Mouse (Mus musculus): Measurements from ENCODE around the gene Fcor. TPM values are rescaled to one million over a fixed set of nuclear protein-coding genes. Genes with fewer than 3 reads are reported as not detected.
A peak's percentile ranks its signal among the peaks of the same experiment; 100 is the strongest.

Gene Fcor
- polyA plus RNA-seq, 1 experiment from 2014 or later = 3.5 TPM

- 0 out of 2 replicates have a peak, but pooled peaks cover 4% of the 10 kb centered on the region for H3K27me3 ChIP-seq
- H3K9me3 ChIP-seq (replicated peaks) = no peaks in the 10 kb centered on the region
- 61% methylated on average over 4 of the region's 4 CpGs for WGBS (ENCODE audit: insufficient replicate concordance)
- no peak for DNase-seq
- ATAC-seq (ENCODE audit: low read depth) = no peak
- H3K4me1 ChIP-seq (replicated peaks) = peaks cover 11% of the 10 kb centered on the region
- peaks cover 2% of the 10 kb centered on the region for H3K36me3 ChIP-seq
- no peak overlapping the region for H3K27ac ChIP-seq
- no peak overlapping the region for H3K9ac ChIP-seq
- H3K4me2 ChIP-seq = no peak overlapping the region
- no peak overlapping the region for H3K4me3 ChIP-seq (replicated peaks)
Measured at GRCm38 (mm10) chr8:3647561-3647960, 24.6 kb downstream of the Fcor start.

GRCm38 (mm10) chr8:3646824-3647531 is 25.2 kb downstream of the Fcor start:
- Histone ChIP-seq H3K9me3 (replicated peaks) (no peaks in the 10 kb centered on the region), H3K9ac (no peak overlapping the region), H3K4me3 (replicated peaks) (no peak overlapping the region), H3K4me2 (no peak overlapping the region), H3K4me1 (replicated peaks) (peaks cover 11% of the 10 kb centered on the region), H3K36me3 (peaks cover 7% of the 10 kb centered on the region), H3K27ac (no peak overlapping the region), H3K27me3 (0 out of 2 replicates have a peak, but pooled peaks cover under 1% of the 10 kb centered on the region)
- DNase-seq = no peak
- ATAC-seq (ENCODE audit: low read depth) = no peak
- 65% methylated on average over 6 of the region's 6 CpGs for WGBS (ENCODE audit: insufficient replicate concordance)

GRCm38 (mm10) chr8:3645804-3646203 is 26.4 kb downstream of the Fcor start:
- H3K9ac ChIP-seq = no peak overlapping the region
- 9% methylated on average over 5 of the region's 5 CpGs for WGBS (ENCODE audit: insufficient replicate concordance)
- peak; percentile 79 for ATAC-seq (ENCODE audit: low read depth)
- H3K27ac ChIP-seq = no peak overlapping the region
- H3K27me3 ChIP-seq = no peaks in the 10 kb centered on the region
- no peak overlapping the region for H3K4me2 ChIP-seq
- H3K9me3 ChIP-seq (replicated peaks) = no peaks in the 10 kb centered on the region
- no peak overlapping the region for H3K4me3 ChIP-seq (replicated peaks)
- peaks cover 11% of the 10 kb centered on the region for H3K4me1 ChIP-seq (replicated peaks)
- peak; percentile 62 for DNase-seq
- H3K36me3 ChIP-seq = peaks cover 18% of the 10 kb centered on the region

- ATAC-seq (ENCODE audit: low read depth) (peak; percentile 61), DNase-seq (peak; percentile 54)
- 5% methylated on average over 8 of the region's 8 CpGs for WGBS (ENCODE audit: insufficient replicate concordance)
- Histone ChIP-seq H3K36me3 (peaks cover 37% of the 10 kb centered on the region), H3K27ac (peak overlapping the region; percentile 71), H3K9me3 (replicated peaks) (no peaks in the 10 kb centered on the region), H3K4me3 (replicated peaks) (peak overlapping the region; percentile 80), H3K4me2 (peak overlapping the region; percentile 90), H3K27me3 (0 out of 2 replicates have a peak, but pooled peaks cover 8% of the 10 kb centered on the region), H3K4me1 (replicated peaks) (peaks cover 24% of the 10 kb centered on the region), H3K9ac (peak overlapping the region; percentile 84)
Measured at GRCm38 (mm10) chr8:3631478-3631875, 40.7 kb downstream of the Fcor start.

- peak; percentile 85 for DNase-seq
- peak within 1 kb of the TSS; percentile 80 for H3K4me3 ChIP-seq (replicated peaks)
- 5% methylated on average over 47 of the region's 47 CpGs for WGBS (ENCODE audit: insufficient replicate concordance)
- H3K27ac ChIP-seq = peak within 1 kb of the TSS; percentile 71
- H3K4me1 ChIP-seq (replicated peaks) = peaks cover 24% of the 10 kb centered on the region
- peak; percentile 93 for ATAC-seq (ENCODE audit: low read depth)
- peak within 1 kb of the TSS; percentile 90 for H3K4me2 ChIP-seq
- H3K27me3 ChIP-seq = 0 out of 2 replicates have a peak, but pooled peaks cover 8% of the 10 kb centered on the region
- peak within 1 kb of the TSS; percentile 84 for H3K9ac ChIP-seq
- H3K9me3 ChIP-seq (replicated peaks) = no peaks in the 10 kb centered on the region
- H3K36me3 ChIP-seq = peaks cover 31% of the 10 kb centered on the region
Measured at GRCm38 (mm10) chr8:3630647-3631477, 41.3 kb downstream of the Fcor start, which contains the start of gene Stxbp2. Gene Stxbp2, plus strand, starts transcription at chr8:3630955.

- H3K27me3 ChIP-seq = 0 out of 2 replicates have a peak, but pooled peaks cover 8% of the 10 kb centered on the region
- no peaks in the 10 kb centered on the region for H3K9me3 ChIP-seq (replicated peaks)
- H3K4me2 ChIP-seq = no peak overlapping the region
- WGBS (ENCODE audit: insufficient replicate concordance) = 42% methylated on average over 5 of the region's 5 CpGs
- H3K4me3 ChIP-seq (replicated peaks) = no peak overlapping the region
- no peak overlapping the region for H3K27ac ChIP-seq
- ATAC-seq (ENCODE audit: low read depth) (no peak), DNase-seq (peak; percentile 15)
- peaks cover 9% of the 10 kb centered on the region for H3K36me3 ChIP-seq
- H3K4me1 ChIP-seq (replicated peaks) = peaks cover 24% of the 10 kb centered on the region
- no peak overlapping the region for H3K9ac ChIP-seq
Measured at GRCm38 (mm10) chr8:3628014-3628413, 44.1 kb downstream of the Fcor start.

GRCm38 (mm10) chr8:3626971-3627370 is 45.2 kb downstream of the Fcor start:
- H3K36me3 ChIP-seq = peaks cover 8% of the 10 kb centered on the region; the same call in 1 of the 2 replicates
- 0 out of 2 replicates have a peak, but pooled peaks cover 8% of the 10 kb centered on the region for H3K27me3 ChIP-seq
- DNase-seq (no peak), ATAC-seq (ENCODE audit: low read depth) (no peak)
- no peak overlapping the region for H3K4me2 ChIP-seq
- H3K4me1 ChIP-seq (replicated peaks) = peaks cover 24% of the 10 kb centered on the region
- H3K4me3 ChIP-seq (replicated peaks) = no peak overlapping the region
- no peak overlapping the region for H3K27ac ChIP-seq
- WGBS (ENCODE audit: insufficient replicate concordance) = 22% methylated on average over 5 of the region's 5 CpGs
- H3K9ac ChIP-seq = no peak overlapping the region
- H3K9me3 ChIP-seq (replicated peaks) = no peaks in the 10 kb centered on the region

- H3K36me3 ChIP-seq = peaks cover 8% of the 10 kb centered on the region; the same call in 1 of the 2 replicates
- no peak within 1 kb of the TSS for H3K4me3 ChIP-seq (replicated peaks)
- no peak within 1 kb of the TSS for H3K27ac ChIP-seq
- ATAC-seq (ENCODE audit: low read depth) (no peak), DNase-seq (no peak)
- H3K9me3 ChIP-seq (replicated peaks) = no peaks in the 10 kb centered on the region
- H3K4me1 ChIP-seq (replicated peaks) = peaks cover 16% of the 10 kb centered on the region
- no peak within 1 kb of the TSS for H3K4me2 ChIP-seq
- H3K9ac ChIP-seq = no peak within 1 kb of the TSS
- H3K27me3 ChIP-seq = 0 out of 2 replicates have a peak, but pooled peaks cover 8% of the 10 kb centered on the region
- WGBS (ENCODE audit: insufficient replicate concordance) = 54% methylated on average over 1 of the region's 1 CpGs
Measured at GRCm38 (mm10) chr8:3625445-3625844, 46.7 kb downstream of the Fcor start, which contains the start of gene Pcp2. Gene Pcp2, minus strand, starts transcription at chr8:3625545.

- 59% methylated on average over 8 of the region's 8 CpGs for WGBS (ENCODE audit: insufficient replicate concordance)
- DNase-seq (no peak), ATAC-seq (ENCODE audit: low read depth) (no peak)
- H3K27me3 ChIP-seq = no peaks in the 10 kb centered on the region
- H3K9me3 ChIP-seq (replicated peaks) = no peaks in the 10 kb centered on the region
- H3K4me3 ChIP-seq (replicated peaks) = peak overlapping the region; percentile 95
- H3K4me1 ChIP-seq (replicated peaks) = peaks cover 32% of the 10 kb centered on the region
- peaks cover 25% of the 10 kb centered on the region for H3K36me3 ChIP-seq
- H3K27ac ChIP-seq = no peak overlapping the region
- peak overlapping the region; percentile 83 for H3K9ac ChIP-seq
- peak overlapping the region; percentile 80 for H3K4me2 ChIP-seq
Measured at GRCm38 (mm10) chr8:3622119-3622518, 50.0 kb downstream of the Fcor start.

GRCm38 (mm10) chr8:3621199-3621970 is 50.8 kb downstream of the Fcor start, which contains the start of the genes Xab2 and Pet100:
Gene Xab2, minus strand, starts transcription at chr8:3621316.
Gene Pet100, plus strand, starts transcription at chr8:3621548.
- DNase-seq (peak; percentile 99), ATAC-seq (ENCODE audit: low read depth) (peak; percentile 97)
- peak within 1 kb of the TSS; percentile 88 for H3K4me2 ChIP-seq
- H3K27ac ChIP-seq = peak within 1 kb of the TSS; percentile 53
- under 1% methylated on average over 37 of the region's 37 CpGs for WGBS (ENCODE audit: insufficient replicate concordance)
- H3K9ac ChIP-seq = peak within 1 kb of the TSS; percentile 86
- H3K36me3 ChIP-seq = peaks cover 32% of the 10 kb centered on the region
- H3K4me1 ChIP-seq (replicated peaks) = peaks cover 32% of the 10 kb centered on the region
- no peaks in the 10 kb centered on the region for H3K9me3 ChIP-seq (replicated peaks)
- H3K27me3 ChIP-seq = no peaks in the 10 kb centered on the region
- peak within 1 kb of the TSS; percentile 95 for H3K4me3 ChIP-seq (replicated peaks)
